Mouse (Mus musculus) layer of hippocampus, postnatal 36 days (tissue): Measurements from ENCODE around the gene Lgals9. TPM values are rescaled to one million over a fixed set of nuclear protein-coding genes. Genes with fewer than 3 reads are reported as not detected.

Source experiments
- DNase-seq, 2 experiments: peaks; one replicate each; pipeline ENCODE4 v3.0.0; 2022
- total RNA-seq, 2 experiments: library from RNA; stranded (reverse); gene quantifications; 2 replicates each; pipeline ENCODE4 v1.2.3; 2021

Gene Lgals9
- total RNA-seq, result 1 to 10 TPM; 4.9 to 5.0 TPM

GRCm38 (mm10) chr11:78984483-78985177 lies at the start of gene Lgals9:
Gene Lgals9 (minus strand): TSS chr11:78984946.
- DNase-seq, result no peak

GRCm38 (mm10) chr11:79033636-79034035 lies 48.9 kb upstream of the Lgals9 start:
- no peak for DNase-seq

- DNase-seq, result no peak
Observed at GRCm38 (mm10) chr11:79033021-79033420, 48.3 kb upstream of the Lgals9 start.

- no peak for DNase-seq
Observed at GRCm38 (mm10) chr11:79031452-79031746, 46.7 kb upstream of the Lgals9 start.

- peak; percentile 78 to 82 for DNase-seq
Observed at GRCm38 (mm10) chr11:79030570-79031451, 46.1 kb upstream of the Lgals9 start.

GRCm38 (mm10) chr11:79023751-79024150 lies 39.0 kb upstream of the Lgals9 start:
- DNase-seq, result no peak

- no peak for DNase-seq
Observed at GRCm38 (mm10) chr11:79023342-79023741, 38.6 kb upstream of the Lgals9 start.

DNA sequence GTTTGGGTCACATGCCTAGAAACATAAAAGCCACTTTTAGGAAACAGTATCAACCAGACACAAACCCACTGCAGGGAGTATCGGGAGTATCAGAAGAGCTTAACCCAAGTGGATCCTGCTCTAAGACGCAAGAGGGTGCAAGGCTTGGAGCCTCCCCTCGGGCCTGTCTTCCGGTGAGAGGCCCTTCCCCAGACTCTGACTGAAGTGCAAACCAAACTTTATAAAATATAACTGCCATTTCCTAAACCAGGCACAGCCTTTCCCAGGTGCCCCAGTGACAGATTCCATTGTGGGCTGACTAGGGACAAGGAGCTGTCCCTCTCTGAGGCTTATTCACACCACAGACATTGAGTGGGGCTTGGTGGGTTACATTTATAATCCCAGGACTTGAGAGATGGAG lies 38.1 kb upstream of the Lgals9 start:
- no peak for DNase-seq

DNA sequence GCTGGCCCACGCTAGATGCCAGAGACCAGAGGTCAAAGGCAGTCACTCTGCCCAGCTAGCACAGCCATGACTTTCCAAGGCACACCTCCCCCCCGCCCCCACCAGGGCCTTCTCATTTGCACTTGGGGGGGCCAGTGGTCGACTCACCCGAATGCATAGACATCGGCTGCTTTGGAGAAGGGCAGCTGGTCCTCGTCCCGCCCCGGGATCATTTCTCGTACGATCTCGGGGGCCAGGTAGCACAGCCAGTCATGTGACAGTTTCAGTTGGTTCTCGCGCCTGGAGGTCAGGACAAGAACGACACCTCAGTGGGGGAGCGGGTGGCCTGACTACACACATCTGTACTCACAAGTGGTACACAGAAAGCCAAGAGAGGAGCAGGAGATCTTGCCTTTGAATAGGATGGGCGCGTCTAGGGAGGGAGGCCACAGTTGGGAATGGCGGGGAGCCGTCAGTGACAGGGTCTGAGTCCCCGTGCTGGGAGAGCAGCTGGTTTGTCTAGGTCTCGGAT lies 35.8 kb upstream of the Lgals9 start:
- no peak for DNase-seq

- DNase-seq, result peak; percentile 40 to 50
Observed at GRCm38 (mm10) chr11:79019839-79020534, 35.2 kb upstream of the Lgals9 start.

GRCm38 (mm10) chr11:79018954-79019704 lies 34.4 kb upstream of the Lgals9 start:
- DNase-seq, result peak; percentile 54 to 67

DNA sequence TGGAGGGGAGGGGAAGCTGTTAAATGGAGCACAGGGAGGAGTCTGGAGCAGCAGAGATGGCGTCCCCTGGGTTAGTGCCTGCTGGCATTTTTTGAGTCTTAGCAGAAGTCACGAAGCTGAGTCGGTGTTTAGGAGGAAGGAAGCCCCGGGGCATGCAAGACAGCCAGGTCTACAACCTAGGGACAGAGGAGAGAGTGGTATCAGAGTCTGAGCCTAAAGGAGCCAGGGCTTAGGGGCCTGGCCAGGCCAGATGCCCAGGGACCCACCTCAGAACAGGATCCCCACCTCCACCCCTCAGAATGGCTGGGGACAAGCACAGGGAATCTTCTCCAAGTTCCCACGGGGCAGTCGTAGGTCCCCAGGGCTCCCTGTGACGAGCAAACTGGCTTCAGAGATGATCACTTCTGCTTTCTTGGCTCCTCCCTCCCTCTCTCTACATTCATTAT lies 32.4 kb upstream of the Lgals9 start:
- no peak for DNase-seq

DNA sequence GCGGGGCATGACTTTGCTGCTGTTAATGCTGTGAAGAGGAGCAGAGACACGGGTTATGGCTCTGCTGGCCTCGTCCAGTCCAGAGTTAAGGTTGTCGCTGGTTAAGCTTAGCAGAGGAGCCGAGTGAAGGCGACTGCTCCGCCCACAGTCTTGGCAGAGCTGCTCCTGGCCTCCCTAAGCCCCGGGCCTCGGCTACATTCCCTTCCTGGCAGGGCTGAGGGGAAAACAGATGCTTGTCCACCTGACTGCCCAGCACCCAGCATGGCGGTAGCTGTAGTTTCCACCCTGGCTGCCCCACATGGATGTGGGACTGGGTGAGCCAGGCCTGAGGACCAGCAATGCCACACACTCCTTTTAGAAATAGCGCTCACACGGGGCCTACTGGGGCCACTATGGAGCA lies 31.5 kb upstream of the Lgals9 start:
- no peak for DNase-seq

- no peak for DNase-seq
Observed at GRCm38 (mm10) chr11:79015660-79016215, 31.0 kb upstream of the Lgals9 start.

DNA sequence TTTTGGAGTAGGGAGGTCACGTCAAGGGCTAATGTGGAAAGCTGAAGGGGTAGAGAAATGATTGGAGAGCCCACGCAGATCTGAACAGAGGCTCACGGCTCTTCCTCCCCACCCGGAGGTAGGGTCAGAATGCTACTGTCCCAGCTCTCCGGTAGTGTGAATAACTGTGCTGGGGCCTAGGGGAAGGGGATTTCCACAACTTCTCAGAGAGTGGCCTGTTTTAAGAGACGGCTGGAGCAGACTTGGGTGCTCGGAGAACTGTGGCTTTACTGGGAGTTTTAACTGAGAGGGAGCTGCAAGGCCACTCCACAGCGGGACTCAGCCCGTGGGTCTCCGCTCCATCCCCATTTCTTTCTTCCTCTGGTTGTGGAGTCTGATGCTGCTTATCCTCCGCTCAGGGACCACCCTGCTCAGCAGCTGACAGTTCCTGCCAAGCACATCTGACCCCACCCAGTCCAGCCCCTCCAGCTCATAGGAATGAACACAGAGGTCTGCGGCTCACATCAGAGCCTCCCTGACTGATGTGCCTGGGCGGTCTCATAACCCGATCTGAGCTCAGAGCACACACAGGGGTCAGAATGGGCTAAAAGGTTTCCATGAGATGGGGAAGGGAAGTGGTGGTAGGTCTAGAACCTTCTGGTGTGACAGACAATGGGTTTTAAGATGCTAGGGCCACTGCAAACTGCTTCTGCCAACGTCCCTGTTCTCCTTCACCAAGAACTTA lies 30.0 kb upstream of the Lgals9 start:
- DNase-seq, result no peak

DNA sequence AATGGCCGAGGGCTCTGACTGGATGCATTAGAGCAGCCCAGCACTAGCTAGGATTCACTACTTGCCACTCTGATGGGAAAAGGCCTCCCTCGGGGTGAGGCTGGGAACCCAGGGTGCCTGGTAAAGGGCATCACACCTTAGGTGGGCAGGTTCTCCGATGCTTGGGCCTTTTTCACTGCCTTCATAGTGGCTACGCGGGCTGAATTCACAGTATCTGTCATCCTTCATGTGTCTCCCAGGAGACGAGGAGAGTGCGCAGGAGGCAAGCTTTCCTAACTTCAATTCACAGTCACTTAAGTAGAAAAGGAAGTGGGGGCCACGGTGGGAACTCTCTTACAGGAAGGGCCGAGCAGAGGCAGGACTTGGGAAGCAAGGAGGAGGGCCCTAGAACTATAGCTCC lies 29.1 kb upstream of the Lgals9 start:
- DNase-seq, result no peak

DNA sequence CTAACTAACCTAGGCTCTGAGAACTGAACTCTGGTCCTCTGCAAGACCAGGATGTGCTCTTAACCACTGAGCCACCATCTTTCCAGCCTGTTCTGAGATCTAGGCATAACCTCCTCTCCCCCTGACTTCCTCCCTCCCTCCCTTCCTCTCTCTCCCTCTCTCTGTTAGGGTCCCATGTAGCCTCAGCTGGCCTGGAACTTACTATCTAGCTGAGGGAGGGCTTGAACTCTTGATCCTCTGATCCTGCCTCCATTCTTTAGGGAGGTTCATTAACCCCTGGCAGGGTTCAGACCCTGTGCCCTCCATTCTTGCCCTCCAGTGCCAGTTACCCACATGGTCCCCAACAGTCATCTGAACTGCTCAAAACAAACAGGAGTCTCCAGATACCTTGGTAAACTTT lies 28.3 kb upstream of the Lgals9 start:
- DNase-seq, result no peak

- DNase-seq, result no peak
Observed at GRCm38 (mm10) chr11:79012529-79012928, 27.8 kb upstream of the Lgals9 start.

DNA sequence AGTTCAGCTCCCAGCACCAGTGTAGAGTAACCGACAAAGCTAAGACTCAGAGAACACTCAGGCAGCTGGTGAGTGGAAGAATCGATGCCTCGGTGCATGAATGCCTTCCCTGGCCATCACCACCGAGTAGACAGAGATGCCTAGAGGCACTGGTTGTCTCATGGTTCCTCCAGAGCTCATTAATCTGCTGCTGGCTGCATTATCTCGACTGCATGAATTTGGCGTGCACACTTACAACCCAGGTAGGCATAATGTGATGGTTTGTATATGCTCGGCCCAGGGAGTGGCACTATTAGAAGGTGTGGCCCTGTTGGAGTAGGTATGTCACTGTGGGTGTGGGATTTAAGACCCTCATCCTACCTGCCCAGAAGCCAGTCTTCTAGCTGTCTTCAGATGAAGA lies 24.1 kb upstream of the Lgals9 start:
- no peak for DNase-seq

- no peak for DNase-seq
Observed at GRCm38 (mm10) chr11:79008007-79008775, 23.4 kb upstream of the Lgals9 start.
